Mouse (Mus musculus) heart, embryonic 14.5 days (tissue): ENCODE measurements at regions not wholly inside any gene's neighbourhood (a gene's known extent, or its start where the extent isn't known, plus 50 kb on each side); places are given as distances from the start of the nearest gene placed in this dataset.

Source experiments
- ATAC-seq: fragments of 200-750 bp; cut with Nextera tagmentation; 2 replicates; pipeline ENCODE4 v1.8.0; 2017; ENCODE audit warnings: low read depth, moderate TSS enrichment; ENCODE audit not compliant: insufficient number of reproducible peaks, insufficient read depth, low FRiP score
- H3K27ac ChIP-seq, 2 experiments: fragments of 200-500 bp in 1 of 2; fragments of 300-500 bp in 1 of 2; sonication (generic) in 1 of 2; replicated peaks in 1 of 2; 2 replicates each; pipeline ENCODE4 v1.5.1; 2012 to 2014; ENCODE audit warnings: low read depth in 2 of 2, low read length in 2 of 2, control low read depth in 1 of 2, mild to moderate bottlenecking in 1 of 2, mixed read lengths in 1 of 2; ENCODE audit not compliant: control insufficient read depth in 1 of 2, insufficient read depth in 1 of 2
- H3K27me3 ChIP-seq: fragments of 300-500 bp; sonication (generic); 2 replicates; pipeline ENCODE4 v1.6.1; 2014; ENCODE audit warnings: mild to moderate bottlenecking, low read length, control low read depth; ENCODE audit not compliant: control insufficient read depth, insufficient read depth
- H3K36me3 ChIP-seq: fragments of 300-500 bp; sonication (generic); 2 replicates; pipeline ENCODE4 v1.6.1; 2014; ENCODE audit warnings: mild to moderate bottlenecking, control low read depth, low read length, mixed read lengths; ENCODE audit not compliant: control insufficient read depth, insufficient read depth
- H3K4me1 ChIP-seq, 2 experiments: fragments of 200-500 bp in 1 of 2; fragments of 300-500 bp in 1 of 2; sonication (generic) in 1 of 2; 2 replicates each; pipeline ENCODE4 v1.6.1; 2012 to 2014; ENCODE audit warnings: low read length in 2 of 2, control low read depth in 1 of 2, mixed read lengths in 1 of 2; ENCODE audit not compliant: control insufficient read depth in 2 of 2, insufficient read depth in 2 of 2
- H3K4me2 ChIP-seq: fragments of 300-500 bp; sonication (generic); 2 replicates; pipeline ENCODE4 v1.6.1; 2014; ENCODE audit warnings: mild to moderate bottlenecking, low read length
- H3K4me3 ChIP-seq, 2 experiments: fragments of 200-500 bp in 1 of 2; fragments of 300-500 bp in 1 of 2; sonication (generic) in 1 of 2; 2 replicates each; pipeline ENCODE4 v1.5.1; 2012 to 2014; ENCODE audit warnings: low read length in 2 of 2, mild to moderate bottlenecking in 2 of 2, control low read depth in 1 of 2, low read depth in 1 of 2, moderate library complexity in 1 of 2; ENCODE audit not compliant: control insufficient read depth in 1 of 2, insufficient read depth in 1 of 2
- H3K9ac ChIP-seq: fragments of 300-500 bp; sonication (generic); 2 replicates; pipeline ENCODE4 v1.6.1; 2014; ENCODE audit warnings: mild to moderate bottlenecking, low read length
- H3K9me3 ChIP-seq: fragments of 300-500 bp; sonication (generic); 2 replicates; pipeline ENCODE4 v1.6.1; 2016; ENCODE audit warnings: low read length, control low read depth; ENCODE audit not compliant: control insufficient read depth
- WGBS: fragments of 180-500 bp; shearing (Covaris S2); extraction: QIAGEN DNeasy Blood & Tissue Kit; methylation state at CpG from one replicate; pipeline ENCODE4 v1.1.7; 2014; 5-methylcytosine and 5-hydroxymethylcytosine counted together

DNA sequence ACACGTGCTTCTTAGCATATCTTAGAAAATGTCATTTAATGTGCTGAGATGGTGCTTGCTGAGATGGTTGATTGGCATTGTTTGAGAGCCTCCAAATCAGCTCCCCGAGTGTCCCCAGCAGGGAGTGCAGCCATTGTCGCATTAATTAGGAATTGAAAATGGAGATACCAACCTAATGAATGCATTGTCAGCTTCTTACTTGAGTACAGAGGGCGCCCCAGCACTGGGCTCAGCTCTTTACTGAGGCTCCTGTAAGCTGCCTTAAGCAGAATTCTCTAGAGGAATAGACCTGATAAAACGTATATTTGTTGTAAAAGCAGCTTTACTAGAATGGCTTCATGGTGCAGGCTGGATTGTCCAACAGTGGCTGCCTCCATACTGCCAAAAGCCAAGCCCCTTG lies 415.1 kb upstream of the Gulo start:
- WGBS = 18% methylated on average over 5 of the region's 5 CpGs

More for the DNA sequence above, 415.1 kb upstream of the Gulo start:
- Histone ChIP-seq H3K4me1 (no peaks in the 10 kb centered on the region), H3K4me2 (no peak overlapping the region), H3K36me3 (no peaks in the 10 kb centered on the region), H3K27ac (no peak overlapping the region), H3K9ac (no peak overlapping the region), H3K27me3 (no peaks in the 10 kb centered on the region), H3K4me3 (no peak overlapping the region), H3K9me3 (no peaks in the 10 kb centered on the region)
- ATAC-seq = no peak
